Mouse (Mus musculus): ENCODE data around the gene Kpnb1.
"Not testable (repeated sequence)": the region's sequence is repeated elsewhere in the genome, so short reads cannot be mapped to it uniquely, and the experiment has no call there.

The Kpnb1 gene

DNA sequence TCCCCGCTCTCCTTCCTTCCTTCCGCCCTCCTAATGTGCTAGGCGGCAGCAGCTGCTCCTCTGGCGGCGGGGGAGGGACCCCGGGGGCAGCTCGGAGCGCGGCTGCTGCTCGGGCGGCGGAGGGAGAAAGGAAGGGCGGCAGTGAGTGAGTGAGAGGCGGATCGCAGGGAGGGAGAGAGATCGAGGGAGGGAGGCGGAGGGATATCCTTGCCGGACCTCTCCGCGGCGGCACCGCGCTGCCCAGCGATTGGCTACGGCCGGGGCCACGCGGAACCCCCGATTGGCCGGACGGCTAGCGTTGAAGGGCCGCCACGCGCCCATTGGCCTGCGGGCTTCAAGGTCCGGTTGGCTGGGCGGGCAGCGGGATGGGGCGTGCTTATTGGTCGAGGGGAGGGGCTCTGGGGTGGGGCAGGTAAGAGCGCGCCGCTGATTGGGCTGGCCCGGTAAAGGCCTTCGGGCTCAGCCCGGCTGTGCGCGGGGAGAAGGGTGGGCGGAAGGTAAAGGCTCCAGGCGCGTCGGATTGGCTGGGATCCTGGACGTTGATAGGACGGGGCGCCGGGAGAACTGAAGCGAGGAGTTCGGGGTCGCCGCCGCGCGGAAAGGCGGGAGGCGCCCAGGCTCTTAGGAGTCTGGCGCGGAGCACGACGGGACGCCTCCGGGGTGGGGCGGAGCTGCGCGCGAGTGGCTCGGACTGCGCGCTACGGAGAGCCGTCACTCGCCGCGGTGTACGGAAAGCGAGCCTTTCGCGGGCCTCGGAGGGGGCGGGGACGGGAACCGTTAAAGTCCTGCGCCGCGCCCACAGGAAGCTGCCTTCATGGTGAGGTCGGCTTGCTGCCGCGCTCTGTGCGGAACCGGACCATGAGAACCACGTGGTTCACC lies at the start of gene Kpnb1:
TSS of gene Kpnb1 (minus strand) at position 118 of the 879 bp plus-strand sequence.
- DNase-seq (ENCODE audit: low read depth, low spot score): peak; percentile 99

DNA sequence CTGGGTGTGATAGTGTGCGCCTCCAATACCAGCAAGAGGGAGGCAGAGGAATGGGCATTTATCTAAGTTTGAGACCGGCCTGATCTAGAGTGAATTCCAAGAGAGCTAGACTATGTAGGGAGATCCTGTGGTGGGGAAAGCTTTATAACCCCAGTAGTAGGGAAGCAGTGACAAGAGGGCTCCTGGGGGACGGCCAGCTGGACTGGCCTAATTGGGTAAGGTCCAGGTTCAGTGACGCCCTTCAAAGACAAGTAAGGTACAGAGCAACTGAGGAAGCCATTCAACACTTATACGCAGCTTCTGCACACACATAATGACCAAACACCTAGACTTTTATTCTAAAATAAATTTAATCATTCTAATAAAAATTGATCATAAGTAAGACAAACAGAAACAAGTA lies 44.8 kb upstream of the Kpnb1 start:
- DNase-seq (ENCODE audit: low read depth, low spot score): no peak

DNA sequence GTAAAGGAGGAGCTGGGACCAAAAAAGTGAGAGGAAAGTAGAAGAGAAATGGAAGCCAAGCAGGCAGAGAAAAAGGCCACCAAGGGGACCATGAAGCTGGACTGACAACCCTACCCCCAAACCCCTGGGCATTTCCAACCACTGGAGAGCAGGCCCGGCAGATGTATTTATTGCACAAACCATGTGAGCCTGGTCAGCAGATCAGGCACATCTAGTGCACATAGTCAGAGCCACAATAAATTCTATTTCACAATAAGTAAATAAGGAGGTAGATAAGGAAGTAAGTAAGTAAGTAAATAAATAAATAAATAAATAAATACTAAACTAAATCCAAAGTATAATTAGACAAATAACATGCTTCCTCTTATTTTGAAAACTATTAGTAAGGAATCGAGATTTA lies 41.7 kb upstream of the Kpnb1 start:
- no peak for DNase-seq (ENCODE audit: low read depth, low spot score)

DNA sequence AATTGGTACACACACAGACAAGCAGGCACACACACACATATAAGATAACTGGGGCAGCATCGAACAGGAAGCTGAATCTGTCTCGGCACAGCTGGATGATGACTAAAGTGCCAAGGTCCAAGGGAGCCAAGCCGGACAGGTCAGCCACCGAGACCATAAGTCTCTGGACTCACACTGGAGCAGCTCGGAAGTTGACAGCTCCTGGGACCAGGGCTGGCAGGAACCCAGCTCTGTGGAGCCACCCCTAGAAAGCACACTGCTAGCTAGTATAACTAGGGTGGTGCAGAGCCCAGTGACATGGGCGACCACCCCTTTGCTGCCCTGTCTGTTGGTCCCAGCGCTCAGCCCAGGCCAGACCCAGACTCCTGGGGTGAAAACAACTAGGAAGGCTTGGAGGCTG lies 41.3 kb upstream of the Kpnb1 start:
- DNase-seq (ENCODE audit: low read depth, low spot score): no peak

DNA sequence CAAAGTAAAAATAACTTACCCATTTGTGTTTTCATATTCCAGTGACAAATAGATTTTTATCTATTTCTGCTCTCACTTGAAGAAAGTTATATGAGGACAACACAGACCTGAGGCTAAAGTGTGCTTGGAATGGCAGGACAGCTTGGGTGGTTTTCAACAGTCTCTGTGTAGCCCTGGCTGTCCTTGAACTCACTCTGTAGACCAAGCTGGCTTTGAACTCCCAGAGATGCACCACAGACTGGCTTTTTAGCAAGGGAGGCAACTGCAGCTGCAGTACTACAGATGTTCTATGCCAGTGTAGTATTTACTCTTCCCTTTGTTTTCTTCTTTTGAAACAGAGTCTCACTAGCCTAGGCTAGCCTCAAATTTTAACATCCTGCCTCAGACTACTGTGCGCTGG lies 38.5 kb upstream of the Kpnb1 start:
- no peak for DNase-seq (ENCODE audit: low read depth, low spot score)

DNA sequence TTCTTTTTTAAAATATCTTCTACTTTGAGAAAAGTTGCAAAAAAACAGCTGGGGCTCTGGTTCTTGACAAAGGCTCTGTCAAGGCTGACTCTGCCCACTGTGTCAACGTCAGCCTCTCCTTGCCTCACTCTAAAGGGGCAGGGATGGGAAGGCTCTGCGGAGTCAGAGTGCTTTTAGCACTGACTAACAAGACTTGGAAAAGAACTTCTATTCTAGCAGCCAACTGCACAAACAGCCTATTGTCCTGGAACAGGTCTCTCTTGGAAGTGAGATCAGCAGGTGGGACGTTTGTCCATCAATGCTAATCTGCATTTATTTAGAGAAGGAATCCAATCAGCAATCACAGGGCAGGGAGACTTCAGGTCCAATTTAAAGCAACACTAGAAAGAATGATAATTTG lies 35.8 kb upstream of the Kpnb1 start:
- no peak for DNase-seq (ENCODE audit: low read depth, low spot score)

DNA sequence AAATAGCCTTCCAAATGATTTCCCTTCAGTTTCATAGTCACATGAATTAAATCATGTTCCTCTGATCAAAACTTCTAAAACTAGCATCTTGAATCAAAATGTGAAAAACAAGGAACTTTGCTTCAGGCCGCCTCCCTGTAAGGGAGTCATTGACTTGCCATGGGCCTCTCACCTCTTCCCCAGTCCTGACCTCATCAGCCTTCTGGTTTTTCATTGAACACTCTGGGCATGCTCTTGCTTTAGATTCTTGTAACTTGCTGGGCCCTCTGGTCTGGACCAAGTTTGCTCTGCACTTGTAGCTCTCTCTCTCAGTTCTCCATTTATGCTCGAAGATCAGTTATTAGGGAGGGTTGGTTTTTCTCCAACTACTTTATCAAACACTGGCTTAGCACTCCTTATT lies 33.9 kb upstream of the Kpnb1 start:
- no peak for DNase-seq (ENCODE audit: low read depth, low spot score)

DNA sequence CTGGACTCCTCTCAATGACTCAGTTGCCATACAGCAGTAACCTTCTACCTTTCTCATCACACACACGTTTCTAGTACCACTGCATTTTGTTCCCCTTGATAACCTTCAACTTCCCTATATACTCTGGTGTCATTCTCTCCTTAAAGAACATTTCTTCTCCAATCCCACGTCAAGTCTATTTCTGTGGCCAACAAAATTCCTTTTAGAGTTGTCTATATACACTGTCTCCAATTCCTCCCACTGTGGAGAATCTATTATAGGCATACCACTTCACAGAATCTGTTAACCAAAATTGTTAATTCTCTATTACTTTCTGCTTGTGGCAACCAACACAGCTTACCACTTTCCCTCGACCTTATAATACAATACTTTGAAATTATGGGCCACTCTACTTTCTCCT lies 32.5 kb upstream of the Kpnb1 start:
- DNase-seq (ENCODE audit: low read depth, low spot score): no peak

DNA sequence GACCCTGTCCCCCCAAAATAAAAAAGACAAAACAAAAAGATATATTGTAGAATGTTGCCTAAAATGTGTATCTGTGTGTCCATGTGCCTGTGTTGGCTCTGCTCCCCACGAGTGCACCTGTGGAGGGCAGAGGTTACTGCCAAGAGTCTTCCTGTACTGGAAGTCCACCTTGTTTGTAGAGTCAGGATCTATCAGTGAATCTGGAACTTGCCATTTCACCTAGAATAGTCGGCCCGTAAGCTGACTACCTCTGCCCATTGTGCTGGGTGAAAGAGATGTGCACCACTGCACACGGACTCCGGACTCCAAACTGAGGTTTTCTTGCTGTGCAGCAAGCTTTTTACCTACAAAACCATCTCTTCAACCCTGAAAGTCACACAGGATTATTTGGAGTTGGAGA lies 26.7 kb upstream of the Kpnb1 start:
- DNase-seq (ENCODE audit: low read depth, low spot score): no peak

DNA sequence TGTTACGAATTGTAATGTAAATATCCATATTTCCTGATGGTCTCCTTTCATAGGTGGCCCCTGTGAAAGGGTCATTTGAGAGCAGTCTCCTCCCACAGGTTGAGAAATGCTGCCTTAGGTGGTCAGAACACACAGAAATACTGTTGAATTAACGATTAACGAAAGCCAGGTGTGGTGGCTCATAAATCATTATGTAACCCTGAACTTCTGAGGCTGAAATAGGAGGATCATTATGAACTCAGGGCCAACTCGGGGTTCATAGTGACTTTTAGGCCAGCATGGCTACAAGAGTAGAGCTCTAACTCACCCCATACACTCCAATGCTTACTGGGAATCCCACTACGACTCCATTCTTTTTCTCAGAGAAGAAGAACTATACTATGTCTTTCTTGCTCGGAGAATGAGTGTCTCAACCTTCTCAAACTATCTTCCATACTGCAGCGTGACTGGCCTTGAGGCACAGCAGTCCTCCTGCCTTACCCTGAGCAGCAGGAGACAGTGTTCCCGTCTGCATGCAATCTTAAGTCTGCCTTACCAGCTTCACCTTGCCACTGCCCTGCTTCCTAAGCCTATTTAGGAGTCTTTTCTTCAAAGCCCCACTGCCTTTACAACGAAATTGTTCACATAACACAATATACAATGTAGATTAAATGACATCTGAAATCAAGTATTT lies 23.2 kb upstream of the Kpnb1 start:
- DNase-seq (ENCODE audit: low read depth, low spot score): no peak

DNA sequence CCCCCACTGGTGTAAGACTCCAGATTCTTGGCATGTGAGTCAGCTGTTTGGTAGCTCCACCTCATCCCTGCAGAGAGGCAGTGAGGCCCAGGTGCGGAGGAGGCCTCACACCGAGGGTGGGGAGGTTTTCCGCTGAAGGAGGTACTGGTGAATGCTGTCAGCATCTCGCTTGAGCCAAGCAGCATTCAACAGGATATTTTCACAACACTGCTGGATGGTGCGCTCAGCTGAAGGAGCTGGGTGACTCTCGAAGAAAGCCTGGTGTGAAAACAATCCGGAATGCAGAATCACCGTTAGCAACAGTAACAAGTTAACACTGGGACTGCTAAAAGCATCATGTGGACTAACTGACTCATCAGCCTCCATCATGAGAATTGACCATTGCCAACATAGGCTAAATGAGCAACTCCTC lies 19.3 kb upstream of the Kpnb1 start:
- no peak for DNase-seq (ENCODE audit: low read depth, low spot score)

DNA sequence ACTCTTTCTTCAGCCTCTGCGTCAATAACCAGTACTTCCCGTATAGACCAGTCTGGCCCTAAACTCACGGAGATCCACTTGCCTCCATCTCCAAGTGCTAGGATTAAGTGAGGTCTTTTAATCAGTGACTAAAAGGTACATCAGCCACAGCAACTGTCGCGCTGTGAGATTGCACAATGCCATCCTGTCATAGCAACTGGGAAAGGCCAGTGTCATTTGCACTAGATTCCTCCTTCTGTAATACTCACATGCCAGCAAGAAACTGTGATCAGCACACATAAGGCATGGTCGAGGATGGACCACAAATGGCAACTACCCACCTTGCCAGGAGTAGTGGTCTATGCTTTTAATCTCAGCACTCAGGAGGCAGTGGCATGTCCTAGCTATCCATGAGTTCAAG lies 11.8 kb upstream of the Kpnb1 start:
- DNase-seq (ENCODE audit: low read depth, low spot score): no peak

DNA sequence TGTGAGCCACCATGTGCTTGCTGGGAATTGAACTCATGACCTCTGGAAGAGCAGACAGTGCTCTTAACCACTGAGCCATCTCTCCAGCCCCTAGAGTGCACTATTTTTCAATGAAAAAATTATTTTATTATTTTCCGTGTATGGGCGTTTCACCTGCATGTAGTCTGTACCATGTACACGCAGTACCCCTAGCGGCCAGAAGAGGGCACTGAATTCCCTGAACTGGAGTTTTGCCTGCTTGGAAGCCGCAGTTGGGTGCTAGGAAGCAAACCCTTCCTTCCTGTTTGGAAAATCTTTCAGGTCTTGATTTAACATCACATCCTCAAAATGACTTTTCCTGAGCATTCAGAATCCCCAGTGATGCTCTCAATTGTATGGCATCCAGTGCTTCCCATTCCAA lies 10.9 kb upstream of the Kpnb1 start:
- no peak for DNase-seq (ENCODE audit: low read depth, low spot score)

DNA sequence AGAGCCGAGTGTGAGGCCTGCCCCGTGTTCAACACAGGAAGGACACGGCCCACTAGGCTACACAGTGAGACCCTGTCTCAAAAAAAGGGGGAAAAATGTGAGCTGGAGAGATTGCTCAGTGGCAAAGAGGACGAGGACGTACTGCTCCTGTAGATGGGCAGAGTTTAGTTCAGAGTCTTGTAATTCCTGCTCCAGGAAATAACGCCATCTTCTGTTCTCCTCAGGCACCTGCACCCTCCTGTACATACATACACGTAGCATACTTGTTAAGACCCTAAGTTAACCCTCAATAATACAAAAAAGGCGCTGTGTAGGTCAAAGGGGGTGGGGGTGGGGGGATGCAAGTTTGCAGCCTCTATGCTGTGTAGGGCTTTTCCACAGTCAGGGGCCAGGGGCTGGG lies 9.3 kb upstream of the Kpnb1 start:
- DNase-seq (ENCODE audit: low read depth, low spot score): no peak

DNA sequence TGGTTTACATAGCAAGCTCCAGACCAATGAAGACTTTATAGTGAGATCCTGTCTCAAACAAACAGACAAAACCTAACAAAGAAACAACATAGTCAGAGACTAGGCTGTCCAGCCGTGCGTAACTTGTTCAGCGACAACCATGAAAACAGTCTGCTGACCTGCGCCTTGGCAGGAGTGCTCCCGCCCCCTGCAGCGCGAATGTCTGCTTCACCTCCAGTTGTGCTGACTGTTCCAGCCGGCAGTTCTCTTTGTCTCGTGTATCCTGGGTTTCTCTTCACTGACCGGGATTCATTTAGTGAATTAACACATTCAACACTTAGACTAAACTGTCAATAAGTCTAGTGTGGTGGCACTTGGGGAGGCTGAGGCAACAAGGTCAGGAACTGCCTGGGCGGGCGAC lies 8.9 kb upstream of the Kpnb1 start:
- DNase-seq (ENCODE audit: low read depth, low spot score): no peak

DNA sequence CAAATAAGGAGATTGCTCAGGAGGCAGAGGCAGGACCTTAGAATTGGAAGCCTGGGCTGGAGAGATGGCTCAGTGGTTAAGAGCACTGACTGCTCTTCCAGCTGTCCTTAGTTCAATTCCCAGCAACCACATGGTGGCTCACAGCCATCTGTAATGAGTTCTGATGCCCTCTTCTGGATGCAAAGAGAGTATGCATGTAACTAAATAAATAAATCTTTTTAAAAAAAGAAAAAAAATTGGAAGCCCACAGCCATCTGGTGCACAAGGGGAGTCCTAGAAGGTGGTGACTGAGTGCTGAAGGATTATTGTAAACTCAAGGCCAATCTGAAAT lies 4.9 kb upstream of the Kpnb1 start:
- no peak for DNase-seq (ENCODE audit: low read depth, low spot score)

DNA sequence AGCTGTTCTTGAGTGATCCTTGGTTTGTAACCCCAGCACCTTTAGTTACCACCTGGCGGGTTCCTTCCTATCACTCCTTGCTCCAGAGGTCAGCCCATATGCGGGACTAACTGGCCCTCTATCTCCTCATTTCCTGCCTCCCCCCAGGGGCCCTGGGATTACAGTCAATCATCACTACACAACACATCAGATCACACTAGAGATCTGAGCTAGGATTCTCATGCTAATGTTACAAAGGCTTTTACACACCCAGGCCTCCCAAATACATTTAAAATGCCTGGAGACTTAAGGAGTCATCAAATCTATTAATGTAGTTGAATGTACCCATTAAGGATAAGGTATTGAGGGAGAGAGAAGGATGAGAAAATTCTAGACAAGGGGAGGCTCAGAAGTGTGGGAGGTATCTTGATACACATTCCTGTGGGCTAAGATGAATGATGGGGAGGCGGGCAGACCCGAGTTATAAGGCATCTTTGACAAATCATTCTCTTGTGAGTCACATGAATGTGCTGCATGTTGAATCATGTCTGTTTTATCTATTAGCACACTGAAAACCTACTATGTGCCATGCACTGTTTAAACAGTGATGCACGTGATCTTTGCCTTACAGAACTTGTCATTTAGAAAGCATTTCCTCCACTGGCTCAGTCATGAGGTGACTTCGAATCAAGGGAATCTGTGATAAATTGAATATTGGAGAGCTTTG lies 4.4 kb upstream of the Kpnb1 start:
- DNase-seq (ENCODE audit: low read depth, low spot score): no peak

DNA sequence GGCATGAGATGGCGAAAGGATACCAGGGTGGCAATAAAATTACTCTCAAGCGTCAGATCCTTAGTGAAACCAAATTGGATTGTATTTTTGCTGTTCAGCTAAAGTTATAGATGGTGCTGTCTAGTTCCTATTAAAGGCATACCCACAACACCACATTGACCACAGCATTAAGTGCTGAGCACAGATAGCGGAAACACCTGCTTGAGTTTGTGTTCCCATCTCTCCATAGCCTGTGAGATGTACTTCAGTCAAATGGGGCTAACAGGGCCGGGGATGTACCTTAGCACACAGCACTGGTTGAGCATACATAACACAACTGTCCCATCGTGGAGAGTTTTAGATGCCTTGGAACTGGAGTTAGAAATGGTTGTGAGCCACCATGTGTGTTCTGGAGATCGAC lies 3.3 kb upstream of the Kpnb1 start:
- DNase-seq (ENCODE audit: low read depth, low spot score): no peak

DNA sequence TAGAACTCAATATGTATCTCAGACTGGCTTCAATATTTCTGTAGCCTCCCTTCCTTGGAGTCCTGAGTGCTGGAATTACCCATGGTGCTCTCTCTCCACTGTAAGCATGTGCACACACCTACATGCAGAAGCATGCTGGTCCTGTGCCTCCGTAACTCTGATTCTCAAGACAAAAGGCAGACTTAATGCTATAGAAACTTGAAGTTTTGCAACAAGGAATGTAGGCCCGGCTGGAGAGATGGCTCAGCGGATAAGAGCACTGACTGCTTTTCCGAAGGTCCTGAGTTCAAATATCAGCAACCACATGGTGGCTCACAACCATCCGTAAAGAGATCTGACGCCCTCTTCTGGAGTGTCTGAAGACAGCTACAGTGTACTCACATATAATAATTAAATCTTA lies 2.0 kb upstream of the Kpnb1 start:
- DNase-seq (ENCODE audit: low read depth, low spot score): not testable (repeated sequence)

DNA sequence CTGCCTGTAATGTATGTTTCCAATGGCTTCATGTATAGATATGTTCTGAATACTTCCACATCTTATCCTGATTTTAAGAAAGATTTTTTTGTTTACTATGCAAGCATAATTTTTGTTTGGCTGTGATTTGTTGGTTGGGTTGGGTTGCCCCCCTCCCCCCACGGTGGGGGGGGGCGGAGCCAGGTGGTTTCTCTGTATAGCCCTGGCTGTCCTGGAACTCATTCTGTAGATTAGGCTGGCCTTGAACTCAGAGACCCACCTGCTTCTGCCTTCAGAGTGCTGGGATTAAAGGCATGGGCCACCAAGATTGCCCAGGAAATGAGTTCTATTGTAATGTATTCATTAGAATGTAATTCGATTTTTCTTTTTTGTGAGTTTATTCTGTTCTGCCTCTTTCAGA lies 1.6 kb upstream of the Kpnb1 start:
- DNase-seq (ENCODE audit: low read depth, low spot score): no peak

DNA sequence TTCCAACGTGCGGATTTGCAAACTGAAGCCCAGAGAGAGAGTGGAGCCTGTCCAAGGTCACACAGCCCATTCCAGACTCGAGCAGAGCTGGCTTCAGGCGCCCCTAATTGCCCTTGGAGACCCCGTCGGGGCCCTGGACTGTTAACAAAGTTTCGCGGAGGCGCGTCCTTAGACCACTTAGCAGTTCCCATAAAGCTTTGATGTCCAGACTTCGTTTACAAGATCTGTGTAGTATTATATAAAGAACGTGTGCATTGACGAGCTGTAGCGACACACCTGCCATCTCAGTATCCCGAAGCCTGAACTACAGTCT lies 918 bp upstream of the Kpnb1 start:
- DNase-seq (ENCODE audit: low read depth, low spot score): no peak

DNA sequence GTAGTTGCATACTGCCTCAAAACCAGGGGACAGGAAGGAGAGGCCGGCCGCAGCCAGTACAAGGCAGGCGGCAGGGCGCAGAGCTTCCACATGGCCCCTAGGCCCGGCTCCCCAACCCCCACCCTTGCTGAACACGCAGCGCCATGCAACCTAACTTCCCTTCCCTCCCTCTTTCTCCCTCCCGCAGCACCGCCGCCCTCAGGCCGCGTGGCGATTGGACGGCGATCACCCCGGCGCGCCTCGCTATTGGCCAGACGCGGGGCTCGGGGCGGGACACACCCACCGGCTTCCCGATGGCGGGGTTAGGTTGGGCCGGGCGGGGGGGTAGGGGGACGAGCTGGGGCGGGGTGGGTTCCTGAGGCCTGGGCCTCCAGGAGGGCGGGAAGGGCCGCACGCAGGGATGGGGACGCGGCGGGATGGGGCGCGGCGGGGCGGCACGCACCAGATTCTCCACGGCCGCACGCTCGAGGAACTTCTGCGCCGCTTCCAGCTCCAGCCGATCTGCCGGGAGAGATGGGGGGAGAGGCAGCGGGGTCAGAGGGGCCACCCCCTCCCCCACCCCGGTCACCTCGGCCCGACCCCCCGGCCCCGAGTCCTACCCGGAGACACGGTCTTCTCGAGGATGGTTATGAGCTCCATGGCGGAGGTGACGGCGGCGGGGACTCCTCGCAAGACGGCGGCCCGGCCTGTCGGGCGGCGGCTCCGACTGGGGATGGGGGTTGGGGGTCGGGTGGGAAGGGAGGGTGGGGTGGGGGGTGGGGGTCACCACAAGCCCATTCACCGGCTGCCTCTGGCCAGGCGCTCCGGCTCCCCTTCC lies 526 bp downstream of the Kpnb1 start:
- DNase-seq (ENCODE audit: low read depth, low spot score): peak; percentile 91
